Mouse (Mus musculus) kidney, postnatal 4 days (tissue): ENCODE results near the gene Hivep1.

Experiments used
- DNase-seq, 2 experiments: peaks; one replicate each; pipeline ENCODE4 v3.0.0; 2021; ENCODE audit warnings: mixed read lengths in 2 of 2

The Hivep1 gene

DNA sequence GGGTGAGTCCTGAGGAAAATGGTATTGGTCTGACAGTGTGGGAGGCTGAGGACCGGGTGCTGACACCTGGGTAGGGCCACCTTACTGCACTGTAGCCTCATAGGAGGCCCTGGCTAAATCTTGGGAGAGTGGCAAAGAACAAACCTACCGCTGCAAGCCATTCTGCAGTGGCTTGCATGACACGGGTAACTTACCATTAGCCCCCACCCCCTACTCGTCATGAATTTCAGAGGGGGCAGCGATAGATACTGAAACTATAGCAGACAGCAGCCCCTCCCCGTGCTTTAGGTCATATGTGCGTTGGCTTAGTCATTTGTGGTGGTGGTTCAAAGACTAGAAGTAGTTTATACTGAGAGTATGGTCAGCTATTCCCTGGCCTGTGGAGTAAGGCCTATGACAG is 61.8 kb downstream of the Hivep1 start:
- no peak for DNase-seq

DNA sequence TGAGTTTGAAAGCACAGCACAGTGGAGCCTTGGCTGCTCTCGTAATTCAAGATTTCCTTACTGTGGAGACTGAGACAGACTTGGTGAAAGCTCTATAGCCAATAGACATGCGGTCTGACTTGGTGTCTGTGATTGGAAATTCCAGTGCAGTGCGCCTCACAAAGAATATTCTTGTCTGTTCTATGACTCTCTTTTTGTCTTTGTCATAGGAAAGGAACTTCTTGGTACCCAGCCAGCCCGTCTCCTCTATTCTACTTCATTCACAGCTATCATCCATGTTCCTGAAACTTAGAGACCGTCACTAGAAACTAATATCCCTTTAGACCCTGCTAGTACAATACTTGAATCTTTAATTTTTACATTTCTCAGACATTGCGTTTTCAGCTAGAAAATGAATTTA is 64.5 kb downstream of the Hivep1 start:
- no peak for DNase-seq

DNA sequence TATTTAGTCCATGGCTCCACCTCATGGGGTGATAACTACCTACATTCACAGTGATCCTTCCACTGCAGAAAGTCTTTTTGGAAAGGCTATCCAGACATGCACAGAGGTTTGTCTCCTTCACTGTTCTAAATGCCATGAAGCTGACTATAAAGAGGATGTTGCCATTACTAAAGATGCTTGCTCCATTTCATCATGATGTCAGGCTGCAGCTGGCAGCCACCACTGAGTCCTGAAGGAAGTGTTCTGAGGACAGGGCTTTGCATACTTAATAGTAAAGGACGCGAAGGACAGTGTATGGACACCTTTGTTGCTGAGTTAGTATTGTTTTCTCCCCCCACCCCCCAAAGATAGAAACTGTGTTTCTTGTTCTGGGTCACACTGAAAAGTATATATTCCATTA is 67.2 kb downstream of the Hivep1 start:
- DNase-seq = no peak

DNA sequence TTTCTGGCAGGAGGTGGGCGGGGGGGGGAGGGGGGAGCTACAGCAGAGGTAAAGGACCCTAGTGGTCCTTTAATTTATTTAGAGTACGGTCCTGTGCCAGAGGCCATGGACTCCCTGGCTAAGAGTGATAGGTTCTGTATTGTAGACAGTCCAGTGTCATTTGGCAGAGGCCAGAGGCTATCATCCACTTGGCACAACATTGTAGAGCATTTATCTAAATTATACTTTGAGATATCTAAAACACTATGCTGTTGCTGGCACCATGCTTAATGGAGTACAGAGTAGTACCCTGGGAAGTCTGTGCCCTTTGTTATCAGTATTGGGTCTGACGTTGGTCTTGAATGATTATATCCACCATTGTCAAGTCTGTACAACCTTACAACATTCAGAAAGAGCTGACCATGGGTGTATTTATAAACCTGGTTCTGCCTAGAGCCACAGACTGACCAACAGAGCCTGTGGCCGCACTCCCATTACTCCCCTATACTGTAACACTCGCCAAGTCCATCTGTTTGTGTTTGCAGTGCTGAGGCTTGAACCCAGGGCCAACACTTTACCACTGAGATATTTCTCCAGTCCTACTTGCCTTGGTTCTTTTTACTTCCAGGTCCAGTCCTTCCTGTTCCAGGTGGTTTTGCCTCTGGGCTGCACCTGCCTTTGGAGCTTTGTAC is 69.4 kb downstream of the Hivep1 start:
- no peak for DNase-seq

DNA sequence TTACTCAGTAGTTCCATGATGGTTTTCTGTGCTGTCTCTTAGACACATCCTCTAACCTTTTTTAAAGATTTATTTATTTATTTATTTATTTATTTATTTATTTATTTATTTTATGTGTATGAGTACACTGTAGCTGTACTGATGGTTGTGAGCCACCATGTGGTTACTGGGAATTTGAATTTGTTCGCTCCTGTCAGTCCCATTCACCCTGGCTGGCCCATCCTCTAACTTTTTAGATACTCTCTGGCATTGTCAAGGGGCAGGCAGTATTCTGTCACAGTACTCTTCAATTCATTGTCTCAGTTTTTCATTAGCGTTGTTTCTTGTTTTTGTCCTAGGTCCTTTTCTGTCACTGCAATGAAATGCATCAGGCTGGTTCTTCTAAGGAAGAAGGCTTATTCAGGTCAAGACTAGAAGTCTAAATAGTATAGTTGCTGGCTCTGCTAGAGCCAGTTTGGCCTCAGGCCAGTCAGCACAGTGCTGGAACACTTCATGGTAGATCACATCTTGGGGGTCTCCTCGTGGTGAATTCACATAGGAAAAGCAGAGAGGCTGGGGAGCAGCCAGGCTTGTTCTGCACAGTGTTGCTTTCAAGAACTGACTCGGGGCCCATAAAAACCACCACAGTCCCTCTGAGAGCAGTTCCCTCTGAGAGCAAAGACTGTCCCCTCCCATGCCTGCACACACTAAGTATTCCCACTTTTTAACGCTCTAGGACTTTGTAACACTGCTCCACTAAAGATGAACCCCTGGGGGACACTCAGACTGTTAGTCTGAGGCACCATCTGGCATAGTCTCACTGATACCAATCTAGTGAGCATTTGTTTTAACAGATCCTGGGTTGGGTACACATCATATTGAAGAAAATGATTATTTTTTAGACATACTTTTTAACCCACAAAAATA is 70.2 kb downstream of the Hivep1 start:
- no peak for DNase-seq

DNA sequence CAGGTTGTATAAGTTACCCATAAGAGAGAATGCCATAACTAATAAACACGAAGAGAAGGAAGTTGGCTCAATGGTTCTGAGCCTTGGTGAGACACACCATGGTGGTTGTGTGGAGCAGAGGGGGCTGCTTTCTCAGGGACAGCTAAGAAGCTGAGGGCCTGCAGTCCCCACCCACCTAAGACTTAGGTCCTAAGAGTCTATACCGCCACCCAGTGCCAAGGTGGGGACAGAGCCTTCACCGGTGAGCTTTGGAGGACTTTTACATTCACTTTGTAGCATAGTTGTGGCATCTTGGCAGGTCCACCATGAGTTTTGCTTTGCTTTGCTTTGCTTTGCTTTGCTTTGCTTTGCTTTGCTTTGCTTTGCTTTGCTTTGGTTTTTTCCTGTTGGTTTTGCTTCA is 92.8 kb downstream of the Hivep1 start:
- peak; percentile 28 to 44 for DNase-seq

DNA sequence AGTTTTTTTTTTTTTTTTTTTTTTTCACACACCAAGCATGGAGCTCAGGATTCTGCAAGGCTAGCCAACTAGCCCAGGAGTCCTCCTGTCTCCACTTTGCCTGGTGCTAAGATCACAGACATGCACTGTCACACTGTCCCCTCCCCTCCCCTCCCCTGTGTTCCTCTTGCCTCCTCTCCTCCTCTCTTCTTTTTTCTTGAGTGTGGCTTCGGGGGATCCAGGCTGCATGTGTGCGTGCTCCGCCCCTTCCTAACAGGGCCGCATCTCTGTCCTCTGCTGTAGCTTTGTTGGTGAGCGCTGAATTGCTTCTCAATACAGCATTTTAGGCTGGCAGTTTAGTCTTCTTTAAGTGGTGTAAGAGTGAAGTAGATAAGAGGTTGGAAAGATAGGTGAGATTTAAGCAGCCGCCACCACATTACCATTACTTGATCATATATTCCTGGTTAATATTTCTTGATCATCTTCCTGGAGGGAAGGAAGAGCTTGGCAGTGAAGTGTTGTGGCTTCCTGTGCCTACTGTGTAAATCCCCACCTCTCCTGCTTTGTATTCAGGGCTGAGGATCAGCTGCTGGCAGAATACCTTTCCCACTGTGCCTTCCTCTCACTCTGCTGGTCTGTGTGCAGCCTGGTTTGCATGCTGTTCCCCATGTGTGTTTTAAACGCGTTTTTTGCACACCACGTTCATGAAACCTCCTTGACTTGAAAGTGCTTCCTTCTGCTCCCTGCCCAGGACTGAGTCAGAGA is 97.7 kb downstream of the Hivep1 start:
- DNase-seq = no peak

DNA sequence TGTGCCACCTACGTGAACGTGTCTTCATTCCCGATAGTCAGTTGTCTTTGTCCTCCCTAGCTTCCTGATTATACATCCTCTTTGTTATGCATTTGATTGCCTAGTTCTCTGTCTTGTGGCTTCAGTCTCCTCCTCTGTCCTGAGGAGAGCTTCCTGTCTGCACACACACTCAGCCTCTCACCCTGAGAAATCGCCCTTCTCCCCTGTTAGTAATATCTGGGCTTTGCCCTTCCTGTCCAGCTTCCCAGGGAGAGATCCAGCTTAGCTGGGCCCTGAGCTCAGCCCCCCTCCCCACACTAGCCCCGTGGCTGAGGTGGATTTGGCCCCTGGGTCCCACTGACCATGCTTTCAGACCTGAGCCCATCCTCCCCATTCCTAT is 98.2 kb downstream of the Hivep1 start:
- DNase-seq = no peak

DNA sequence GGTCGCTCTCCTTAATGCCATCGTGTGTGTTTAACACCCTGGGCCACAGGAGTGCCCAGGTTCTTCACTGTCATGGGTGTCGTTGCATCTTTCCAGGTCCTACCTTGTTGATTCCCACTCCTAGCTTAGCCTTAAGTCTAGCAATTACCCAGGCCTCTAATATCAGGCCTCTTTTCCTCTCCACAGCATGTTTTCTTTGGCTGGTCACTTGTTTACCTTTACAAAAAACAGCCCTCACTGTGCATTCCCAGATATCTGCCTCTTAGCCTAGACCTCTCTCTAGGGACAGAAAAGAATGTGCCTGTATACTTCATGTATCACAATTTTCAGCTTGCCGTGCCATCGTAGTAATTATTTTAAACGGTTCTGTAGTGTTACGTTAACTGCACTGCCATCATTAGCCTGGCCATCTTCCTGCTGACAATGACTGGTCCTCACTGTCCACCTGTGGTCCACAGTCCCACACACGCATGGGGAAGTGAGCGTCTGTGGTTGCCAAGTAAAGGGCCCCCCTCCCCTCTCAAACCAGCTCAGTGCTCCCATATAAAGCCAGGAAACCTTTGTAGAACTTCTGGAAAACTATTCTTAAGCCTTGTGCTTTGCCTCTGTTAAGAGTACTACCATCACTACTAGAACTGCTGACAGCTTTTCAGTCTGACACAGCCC is 98.8 kb downstream of the Hivep1 start:
- DNase-seq = no peak

DNA sequence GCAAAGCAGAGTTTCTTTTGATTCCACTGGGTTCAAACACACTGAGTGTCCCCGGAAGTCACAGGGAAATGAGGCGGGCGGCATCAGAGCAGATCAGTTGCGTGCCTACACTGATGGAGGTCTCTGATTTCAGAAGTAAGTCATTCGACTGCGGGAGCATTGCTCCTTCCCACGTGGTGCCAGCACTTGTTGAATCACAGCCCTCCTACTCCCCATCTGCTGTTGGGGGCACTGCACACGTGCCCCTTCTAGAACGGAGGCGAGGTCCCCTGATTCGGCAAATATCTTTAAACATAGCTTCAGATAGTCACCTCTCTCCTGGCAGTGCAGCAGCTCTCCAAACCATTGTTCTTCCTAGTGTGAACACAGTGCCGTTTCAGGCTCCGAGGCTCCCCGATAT is 106.4 kb downstream of the Hivep1 start:
- no peak for DNase-seq

DNA sequence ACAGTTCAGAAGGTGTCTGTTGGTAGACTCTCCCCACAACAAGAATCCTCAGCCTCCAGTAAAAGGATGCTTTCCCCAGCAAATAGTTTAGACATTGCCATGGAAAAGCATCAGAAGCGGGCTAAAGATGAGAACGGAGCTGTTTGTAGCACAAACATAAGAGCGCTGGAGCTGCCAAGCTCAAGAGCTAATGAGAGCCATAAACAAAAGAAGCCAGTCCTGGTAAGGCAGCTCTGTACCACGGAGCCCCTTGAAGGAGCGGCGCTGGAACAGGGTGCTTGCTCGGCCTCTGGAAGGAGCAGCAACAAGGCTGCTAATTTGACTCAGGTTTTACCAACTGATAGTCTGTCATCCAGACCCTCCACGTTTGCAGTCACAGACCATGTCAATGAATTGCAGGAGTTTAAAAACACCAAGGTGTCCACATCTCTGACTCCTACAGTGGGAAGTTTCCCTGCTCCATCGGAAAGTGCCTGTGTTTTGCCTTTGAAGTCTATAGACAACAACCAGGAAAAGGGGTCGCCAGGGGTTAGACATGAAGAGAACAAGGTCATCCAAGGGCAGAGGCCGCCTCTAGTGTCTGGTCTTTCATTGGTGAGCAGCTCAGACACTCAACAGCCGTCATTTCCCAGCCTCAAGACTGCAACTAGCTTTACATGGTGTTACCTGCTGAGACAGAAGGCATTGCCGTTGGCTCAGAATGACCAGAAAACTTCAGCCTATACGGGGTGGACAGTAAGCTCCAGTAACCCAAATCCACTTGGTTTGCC is 107.8 kb downstream of the Hivep1 start:
- no peak for DNase-seq

DNA sequence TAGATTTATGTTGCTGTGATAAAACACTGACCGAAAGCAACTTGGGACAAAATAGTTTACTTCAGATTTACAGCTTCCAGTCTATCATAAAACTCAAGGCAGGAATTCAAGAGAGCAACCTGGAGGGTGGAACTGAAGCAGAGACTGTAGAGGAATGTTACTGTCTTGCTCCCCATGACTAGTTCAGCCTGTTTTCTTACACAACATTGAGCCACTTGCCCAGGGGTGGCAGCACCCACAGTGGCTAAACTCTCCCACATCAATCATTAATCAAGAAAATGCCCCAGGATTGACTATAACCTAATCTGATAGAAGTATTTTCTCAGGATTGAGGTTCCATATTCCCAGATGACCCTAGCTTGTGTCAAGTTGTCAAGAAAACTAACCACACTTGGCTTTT is 119.0 kb downstream of the Hivep1 start:
- no peak for DNase-seq

DNA sequence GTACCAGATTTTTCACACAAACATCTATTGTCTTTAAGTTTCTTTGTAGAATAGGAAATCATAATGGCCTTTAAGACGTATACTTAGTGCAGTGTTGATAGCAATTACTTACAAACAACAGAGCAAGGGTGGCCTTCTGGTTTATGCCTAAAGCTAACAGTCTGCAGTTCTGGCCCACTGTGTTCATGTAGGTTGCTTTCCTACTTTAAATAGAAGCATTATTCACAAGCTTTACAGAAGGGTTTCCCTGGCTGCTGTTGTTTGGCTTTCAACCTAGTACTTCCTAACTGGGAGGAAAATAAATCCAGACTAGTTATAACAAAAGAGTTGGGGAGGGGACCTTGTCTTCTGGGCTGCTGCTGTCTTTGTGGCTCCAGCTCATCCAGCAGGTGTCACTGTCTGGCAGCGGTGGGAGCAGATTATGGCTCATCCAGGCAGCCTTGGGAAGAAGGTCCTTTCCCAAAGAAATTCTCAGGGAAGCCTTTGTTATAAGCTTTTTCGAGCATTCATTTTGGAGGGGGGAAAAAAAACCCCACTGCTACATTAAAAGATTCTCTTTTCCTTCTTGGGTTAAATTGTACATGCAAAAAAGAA is 123.1 kb downstream of the Hivep1 start:
- peak; percentile 69 to 70 for DNase-seq

DNA sequence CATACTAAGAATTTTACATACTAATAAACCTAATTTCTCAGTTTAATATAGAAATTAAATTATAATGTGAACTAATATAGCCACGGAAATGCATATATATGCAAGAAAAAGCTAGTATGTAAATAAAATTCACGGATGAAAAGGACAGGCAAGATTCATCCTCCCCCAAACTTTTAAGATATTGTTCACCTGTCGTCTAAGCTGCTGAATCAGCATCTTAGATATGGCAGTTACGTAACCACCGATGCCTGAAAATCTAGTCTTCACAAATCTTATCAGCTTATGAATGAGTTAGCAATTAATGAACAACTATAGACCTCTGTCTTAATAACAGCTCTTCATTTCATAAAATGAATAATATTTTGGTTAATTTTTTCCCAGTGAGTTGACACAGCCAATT is 130.8 kb downstream of the Hivep1 start:
- DNase-seq = no peak

DNA sequence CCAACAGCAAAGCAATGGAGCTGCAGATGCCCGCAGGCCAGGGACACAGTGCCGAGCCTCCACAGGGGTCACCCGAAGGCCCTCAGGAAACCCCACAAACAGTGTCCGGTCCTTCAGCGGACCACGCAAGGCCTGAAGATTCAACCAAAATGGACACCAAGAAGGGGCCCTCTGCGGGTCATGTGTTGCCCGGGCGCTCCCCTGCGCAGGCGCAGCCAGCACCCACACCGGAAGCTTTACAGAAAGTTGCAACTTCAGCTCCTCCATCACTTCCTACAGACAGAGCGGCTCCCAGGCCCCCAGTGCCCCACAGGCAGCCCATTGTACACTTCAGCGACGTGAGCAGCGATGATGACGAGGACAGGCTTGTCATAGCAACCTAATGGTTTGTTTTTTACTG is 132.3 kb downstream of the Hivep1 start:
- DNase-seq = no peak

DNA sequence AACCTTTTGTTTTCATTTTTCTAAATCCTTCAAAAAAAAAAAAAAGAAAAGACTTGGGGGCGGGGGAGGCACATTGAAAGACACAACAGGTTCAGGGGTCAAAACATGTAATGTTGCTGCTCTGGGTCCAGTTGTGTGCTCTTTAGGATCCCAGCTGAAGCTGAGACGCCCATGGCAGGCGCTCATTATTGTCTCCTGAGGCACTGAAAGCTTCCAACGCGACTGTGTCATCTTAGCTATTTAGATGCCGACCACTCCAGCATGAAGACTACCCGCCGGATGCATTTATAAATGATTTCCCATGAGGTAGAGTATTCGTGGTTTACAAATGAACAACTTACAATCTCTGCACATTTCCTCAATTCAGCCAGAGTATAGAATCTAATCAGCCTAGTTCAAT is 141.2 kb downstream of the Hivep1 start:
- DNase-seq = no peak

DNA sequence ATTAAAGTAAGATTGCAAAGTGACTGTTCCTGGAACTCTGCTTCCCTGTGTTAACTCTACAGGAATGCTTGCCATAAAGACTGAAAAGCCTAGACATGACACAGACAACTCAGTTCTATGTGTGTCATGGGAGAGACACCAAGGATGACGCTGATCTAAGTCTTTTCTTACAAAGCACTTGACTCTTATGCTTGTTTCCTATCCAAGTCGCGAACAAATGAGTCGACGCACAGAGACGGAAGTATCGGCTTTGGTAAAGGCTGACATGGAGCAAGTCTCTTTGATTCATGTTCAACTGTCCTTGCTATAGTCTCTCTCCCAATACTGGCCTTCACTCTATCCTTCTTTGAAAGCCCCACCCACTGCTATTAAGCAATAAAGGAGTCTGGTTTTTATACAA is 143.8 kb downstream of the Hivep1 start:
- no peak for DNase-seq

DNA sequence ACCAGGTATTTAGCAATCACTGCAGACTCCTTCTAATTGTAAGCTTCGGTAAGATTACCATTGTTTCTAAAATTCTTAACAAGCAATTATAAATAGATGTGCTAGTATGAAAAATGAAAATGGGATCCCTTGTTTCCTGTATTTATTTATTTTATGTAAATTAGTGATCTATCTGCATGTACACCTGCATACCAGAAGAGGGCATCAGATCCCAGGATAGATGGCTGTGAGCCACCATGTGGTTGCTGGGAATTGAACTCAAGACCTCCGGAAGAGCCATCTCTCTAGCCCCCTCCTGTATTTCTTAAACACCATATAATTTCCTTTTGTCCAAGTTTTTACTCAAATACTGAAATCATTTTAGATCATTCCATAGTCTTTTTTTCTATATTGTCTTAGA is 145.8 kb downstream of the Hivep1 start:
- no peak for DNase-seq

DNA sequence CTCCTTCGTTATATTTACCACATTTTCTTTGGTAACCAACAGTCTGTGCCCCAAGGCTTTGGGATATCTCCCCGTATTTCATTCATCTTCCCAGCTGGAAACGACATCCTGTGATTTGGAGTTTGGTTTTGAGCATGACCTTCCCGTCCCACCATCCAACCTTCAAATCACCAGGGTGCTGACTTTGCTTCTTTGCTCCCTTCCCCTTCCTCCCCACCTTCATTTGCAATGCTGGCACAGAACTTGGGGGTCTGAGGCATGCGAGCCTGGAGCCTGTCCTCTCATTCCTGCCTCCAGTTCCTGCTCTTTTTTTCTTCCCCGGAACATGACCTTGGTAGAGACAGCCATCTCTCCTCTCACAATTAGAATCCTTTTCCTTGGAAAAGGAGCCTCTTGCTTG is 161.7 kb downstream of the Hivep1 start:
- DNase-seq = no peak

DNA sequence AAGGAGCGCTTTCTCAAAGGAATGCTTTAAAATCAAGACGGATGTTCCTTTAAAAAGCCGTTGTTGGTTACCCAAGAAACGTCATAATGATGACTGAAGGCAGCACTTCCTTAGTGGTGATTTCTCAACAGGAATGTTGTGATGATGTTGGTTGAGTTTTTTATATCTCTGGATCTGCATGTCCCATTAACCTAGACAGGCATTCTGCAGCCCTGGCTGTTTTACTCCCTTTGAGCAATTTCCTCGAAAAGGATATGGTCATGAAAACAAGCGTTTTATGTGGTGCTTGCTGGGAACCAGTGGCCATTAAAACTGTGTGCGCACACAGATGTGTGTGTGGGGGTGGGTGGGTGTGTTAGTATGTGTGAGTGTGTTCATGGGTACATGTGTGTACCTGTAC is 170.6 kb downstream of the Hivep1 start:
- no peak for DNase-seq

DNA sequence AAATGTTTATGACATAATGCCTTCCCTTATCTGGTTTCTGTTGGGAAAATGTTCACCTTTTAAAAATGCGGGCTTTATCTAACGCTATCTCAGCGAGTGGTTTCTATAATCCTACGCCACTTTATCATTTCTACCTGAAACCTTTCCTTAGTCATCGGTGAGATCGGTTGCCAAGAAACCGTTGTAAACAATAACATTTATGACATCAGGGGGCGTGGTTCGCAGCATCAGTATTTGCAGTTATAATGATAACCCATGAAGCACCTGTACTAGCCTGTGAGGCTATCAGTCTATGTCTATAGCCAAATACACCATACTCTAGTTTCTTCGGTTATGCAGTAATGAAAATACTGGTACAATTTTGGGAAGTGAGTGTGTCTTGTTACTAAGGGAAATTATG is 177.0 kb downstream of the Hivep1 start:
- no peak for DNase-seq
